Mouse (Mus musculus): ENCODE results near the gene Rhcg. TPM values are rescaled to one million over a fixed set of nuclear protein-coding genes. Genes with fewer than 3 reads are reported as not detected.

Gene Rhcg
- polyA plus RNA-seq, 1 experiment from 2014 or later = 1.4 TPM

DNA sequence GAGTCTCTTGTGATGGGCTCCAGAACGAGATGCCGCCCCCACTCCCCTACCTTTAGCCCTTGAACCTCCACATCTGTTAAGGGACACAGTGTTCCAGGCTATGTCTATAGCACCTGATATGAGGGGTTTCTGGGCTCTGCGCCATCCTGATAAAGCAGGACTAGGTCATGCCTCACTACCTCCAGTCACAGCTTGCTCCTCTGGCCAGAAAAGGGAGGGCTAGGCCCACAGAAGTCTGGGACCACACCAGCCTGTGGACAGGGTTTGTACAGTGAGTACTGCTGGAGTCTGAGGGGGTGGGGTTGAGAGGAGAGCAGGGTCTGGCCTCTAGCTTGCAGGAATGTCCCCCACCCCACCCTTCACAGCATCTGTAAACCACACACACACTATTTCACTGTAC lies 29.8 kb upstream of the Rhcg start:
- Histone ChIP-seq H3K36me3 (ENCODE audit: control insufficient read depth, insufficient read depth, low read length) (no peaks in the 10 kb centered on the region), H3K4me1 (replicated peaks; ENCODE audit: control insufficient read depth, insufficient read depth, low read length) (no peaks in the 10 kb centered on the region), H3K27me3 (ENCODE audit: control insufficient read depth, insufficient read depth, low read length) (no peaks in the 10 kb centered on the region), H3K9me3 (ENCODE audit: control insufficient read depth, low read length) (no peaks in the 10 kb centered on the region), H3K4me2 (replicated peaks; ENCODE audit: low read depth, low read length) (no peak overlapping the region), H3K27ac (ENCODE audit: low read depth, low read length) (no peak overlapping the region), H3K9ac (ENCODE audit: low read depth, low read length) (no peak overlapping the region), H3K4me3 (ENCODE audit: low read depth, low read length) (no peak overlapping the region)
- DNase-seq (ENCODE audit: low spot score) = no peak
- ATAC-seq (ENCODE audit: low FRiP score) = no peak
- 82% methylated on average over 3 of the region's 3 CpGs for WGBS

- H3K9ac ChIP-seq (ENCODE audit: low read depth, low read length) = no peak overlapping the region
- no peak overlapping the region for H3K27ac ChIP-seq (ENCODE audit: low read depth, low read length)
- H3K9me3 ChIP-seq (ENCODE audit: control insufficient read depth, low read length) = no peaks in the 10 kb centered on the region
- no peaks in the 10 kb centered on the region for H3K36me3 ChIP-seq (ENCODE audit: control insufficient read depth, insufficient read depth, low read length)
- H3K4me3 ChIP-seq (ENCODE audit: low read depth, low read length) = no peak overlapping the region
- DNase-seq (ENCODE audit: low spot score) (no peak), ATAC-seq (ENCODE audit: low FRiP score) (no peak)
- 23% methylated on average over 13 of the region's 13 CpGs for WGBS
- H3K4me2 ChIP-seq (replicated peaks; ENCODE audit: low read depth, low read length) = no peak overlapping the region
- no peaks in the 10 kb centered on the region for H3K27me3 ChIP-seq (ENCODE audit: control insufficient read depth, insufficient read depth, low read length)
- H3K4me1 ChIP-seq (replicated peaks; ENCODE audit: control insufficient read depth, insufficient read depth, low read length) = no peaks in the 10 kb centered on the region
Measured at GRCm38 (mm10) chr7:79631773-79632348, 14.4 kb upstream of the Rhcg start.

DNA sequence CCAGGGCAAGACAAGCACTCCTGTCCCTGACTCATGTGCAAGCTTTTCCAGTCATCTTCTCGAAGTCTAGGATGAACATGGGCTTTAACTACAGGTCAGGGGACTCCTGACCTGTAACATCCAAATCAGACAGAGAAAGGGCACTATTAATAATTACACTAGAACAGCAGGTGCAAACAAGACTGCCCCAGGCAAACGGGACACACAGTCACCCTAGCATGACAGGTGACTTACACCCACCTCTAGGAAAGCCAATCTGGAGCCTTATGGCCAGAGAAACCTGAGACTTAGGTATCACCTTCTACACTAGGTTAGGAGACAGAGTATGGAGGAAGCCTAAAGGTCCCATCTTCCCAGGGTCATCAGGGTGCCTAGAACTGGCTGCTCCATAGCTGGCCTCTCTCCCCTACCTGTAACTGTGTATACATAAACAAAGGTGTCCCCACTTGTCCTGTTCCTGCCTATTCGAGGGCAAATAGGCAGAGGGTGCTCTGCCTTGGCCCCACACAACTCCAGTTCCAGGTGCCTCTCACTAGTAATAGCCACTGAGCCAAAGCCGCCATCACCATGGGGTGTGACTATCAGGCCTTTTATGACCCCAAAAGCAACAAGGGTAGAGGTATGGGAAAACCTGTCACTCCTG lies 10.9 kb upstream of the Rhcg start:
- DNase-seq (ENCODE audit: low spot score) (no peak), ATAC-seq (ENCODE audit: low FRiP score) (no peak)
- WGBS = 67% methylated on average over 4 of the region's 4 CpGs
- Histone ChIP-seq H3K27ac (ENCODE audit: low read depth, low read length) (no peak overlapping the region), H3K27me3 (ENCODE audit: control insufficient read depth, insufficient read depth, low read length) (no peaks in the 10 kb centered on the region), H3K4me1 (replicated peaks; ENCODE audit: control insufficient read depth, insufficient read depth, low read length) (no peaks in the 10 kb centered on the region), H3K4me2 (replicated peaks; ENCODE audit: low read depth, low read length) (no peak overlapping the region), H3K9ac (ENCODE audit: low read depth, low read length) (no peak overlapping the region), H3K36me3 (ENCODE audit: control insufficient read depth, insufficient read depth, low read length) (no peaks in the 10 kb centered on the region), H3K4me3 (ENCODE audit: low read depth, low read length) (no peak overlapping the region), H3K9me3 (ENCODE audit: control insufficient read depth, low read length) (no peaks in the 10 kb centered on the region)

- Histone ChIP-seq H3K4me2 (replicated peaks; ENCODE audit: low read depth, low read length) (no peak overlapping the region), H3K27ac (ENCODE audit: low read depth, low read length) (no peak overlapping the region), H3K9ac (ENCODE audit: low read depth, low read length) (no peak overlapping the region), H3K36me3 (ENCODE audit: control insufficient read depth, insufficient read depth, low read length) (no peaks in the 10 kb centered on the region), H3K4me3 (ENCODE audit: low read depth, low read length) (no peak overlapping the region), H3K4me1 (replicated peaks; ENCODE audit: control insufficient read depth, insufficient read depth, low read length) (no peaks in the 10 kb centered on the region), H3K9me3 (ENCODE audit: control insufficient read depth, low read length) (no peaks in the 10 kb centered on the region), H3K27me3 (ENCODE audit: control insufficient read depth, insufficient read depth, low read length) (no peaks in the 10 kb centered on the region)
- no peak for ATAC-seq (ENCODE audit: low FRiP score)
- WGBS = 85% methylated on average over 5 of the region's 5 CpGs
- DNase-seq (ENCODE audit: low spot score) = no peak
Measured at GRCm38 (mm10) chr7:79626170-79626569, 8.7 kb upstream of the Rhcg start.

GRCm38 (mm10) chr7:79623086-79623485 lies 5.6 kb upstream of the Rhcg start:
- no peak for ATAC-seq (ENCODE audit: low FRiP score)
- DNase-seq (ENCODE audit: low spot score) = no peak
- Histone ChIP-seq H3K36me3 (ENCODE audit: control insufficient read depth, insufficient read depth, low read length) (no peaks in the 10 kb centered on the region), H3K4me1 (replicated peaks; ENCODE audit: control insufficient read depth, insufficient read depth, low read length) (no peaks in the 10 kb centered on the region), H3K4me3 (ENCODE audit: low read depth, low read length) (no peak overlapping the region), H3K9me3 (ENCODE audit: control insufficient read depth, low read length) (no peaks in the 10 kb centered on the region), H3K4me2 (replicated peaks; ENCODE audit: low read depth, low read length) (no peak overlapping the region), H3K27ac (ENCODE audit: low read depth, low read length) (no peak overlapping the region), H3K9ac (ENCODE audit: low read depth, low read length) (no peak overlapping the region), H3K27me3 (ENCODE audit: control insufficient read depth, insufficient read depth, low read length) (no peaks in the 10 kb centered on the region)
- WGBS = 75% methylated on average over 8 of the region's 8 CpGs

DNA sequence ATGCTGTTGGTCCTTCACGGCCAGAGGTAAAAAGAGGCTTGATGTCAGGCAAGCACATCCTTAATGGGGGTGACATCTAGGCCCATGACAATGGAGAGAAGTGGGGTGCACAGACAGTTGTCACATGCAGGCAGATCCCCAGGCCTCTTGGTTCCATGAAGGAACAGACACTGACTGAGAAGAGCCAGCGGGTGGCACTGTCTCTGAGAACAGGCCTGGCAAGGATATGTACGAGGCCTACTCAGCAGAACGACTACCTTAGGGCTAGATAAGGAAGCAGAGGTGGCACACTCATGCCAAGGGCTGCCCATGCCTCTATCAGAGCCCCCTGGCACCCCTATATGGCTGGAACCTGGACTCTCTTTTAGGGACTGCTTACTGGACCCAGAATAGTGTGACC lies 2.0 kb upstream of the Rhcg start:
- Histone ChIP-seq H3K27me3 (ENCODE audit: control insufficient read depth, insufficient read depth, low read length) (peaks cover 18% of the 10 kb centered on the region), H3K36me3 (ENCODE audit: control insufficient read depth, insufficient read depth, low read length) (no peaks in the 10 kb centered on the region), H3K4me1 (replicated peaks; ENCODE audit: control insufficient read depth, insufficient read depth, low read length) (no peaks in the 10 kb centered on the region), H3K4me2 (replicated peaks; ENCODE audit: low read depth, low read length) (no peak overlapping the region), H3K9me3 (ENCODE audit: control insufficient read depth, low read length) (no peaks in the 10 kb centered on the region), H3K27ac (ENCODE audit: low read depth, low read length) (no peak overlapping the region), H3K9ac (ENCODE audit: low read depth, low read length) (no peak overlapping the region), H3K4me3 (ENCODE audit: low read depth, low read length) (no peak overlapping the region)
- WGBS = 79% methylated on average over 4 of the region's 4 CpGs
- DNase-seq (ENCODE audit: low spot score) (no peak), ATAC-seq (ENCODE audit: low FRiP score) (no peak)

DNA sequence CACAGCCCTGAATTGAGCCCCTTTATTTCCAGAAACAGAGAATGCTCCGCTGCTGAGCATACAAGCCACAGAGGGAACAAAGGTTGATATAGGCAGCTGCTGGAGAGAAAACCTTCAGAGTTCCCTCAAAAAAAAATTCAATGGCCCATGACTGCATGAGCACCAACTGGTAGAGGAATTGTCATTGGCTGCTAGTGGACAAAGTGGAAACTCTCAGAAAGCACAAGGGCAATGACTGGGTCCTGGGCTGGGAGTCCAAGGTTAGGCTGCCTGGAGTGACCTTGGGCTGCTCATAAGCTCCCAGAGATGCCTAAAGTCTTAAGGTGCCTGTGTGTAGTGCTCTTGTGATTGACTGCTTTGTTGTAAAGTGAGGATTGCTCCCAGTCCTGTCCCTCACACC lies 1.5 kb downstream of the Rhcg start:
- no peak overlapping the region for H3K9ac ChIP-seq (ENCODE audit: low read depth, low read length)
- H3K27me3 ChIP-seq (ENCODE audit: control insufficient read depth, insufficient read depth, low read length) = peaks cover 21% of the 10 kb centered on the region
- H3K4me3 ChIP-seq (ENCODE audit: low read depth, low read length) = no peak overlapping the region
- H3K36me3 ChIP-seq (ENCODE audit: control insufficient read depth, insufficient read depth, low read length) = no peaks in the 10 kb centered on the region
- H3K9me3 ChIP-seq (ENCODE audit: control insufficient read depth, low read length) = no peaks in the 10 kb centered on the region
- H3K4me2 ChIP-seq (replicated peaks; ENCODE audit: low read depth, low read length) = no peak overlapping the region
- no peaks in the 10 kb centered on the region for H3K4me1 ChIP-seq (replicated peaks; ENCODE audit: control insufficient read depth, insufficient read depth, low read length)
- ATAC-seq (ENCODE audit: low FRiP score) (no peak), DNase-seq (ENCODE audit: low spot score) (no peak)
- 72% methylated on average over 1 of the region's 1 CpGs for WGBS
- no peak overlapping the region for H3K27ac ChIP-seq (ENCODE audit: low read depth, low read length)

DNA sequence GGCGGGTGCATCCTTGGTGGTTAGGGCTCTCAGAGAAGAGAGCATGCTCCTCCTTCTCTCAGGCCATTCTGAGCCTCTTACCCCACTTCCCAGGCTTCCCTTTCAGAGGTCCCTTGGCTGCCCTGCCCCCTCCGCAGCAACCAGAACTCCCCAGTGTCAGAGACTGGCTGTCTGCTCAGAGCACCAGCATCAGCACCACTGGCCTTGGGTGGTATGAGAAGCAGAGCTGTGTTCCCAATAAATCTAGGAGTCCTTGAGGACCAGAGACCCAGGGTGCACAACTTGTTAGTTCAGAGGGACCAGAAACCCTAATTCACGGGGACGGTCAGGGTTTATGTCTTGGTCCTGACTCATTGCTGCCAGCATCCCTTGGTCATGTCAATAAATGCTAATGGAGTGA lies 2.4 kb downstream of the Rhcg start:
- H3K9me3 ChIP-seq (ENCODE audit: control insufficient read depth, low read length) = no peaks in the 10 kb centered on the region

GRCm38 (mm10) chr7:79613314-79613713 lies 4.1 kb downstream of the Rhcg start:
- ATAC-seq (ENCODE audit: low FRiP score) (no peak), DNase-seq (ENCODE audit: low spot score) (no peak)
- no peaks in the 10 kb centered on the region for H3K36me3 ChIP-seq (ENCODE audit: control insufficient read depth, insufficient read depth, low read length)
- H3K9ac ChIP-seq (ENCODE audit: low read depth, low read length) = no peak overlapping the region
- H3K4me1 ChIP-seq (replicated peaks; ENCODE audit: control insufficient read depth, insufficient read depth, low read length) = no peaks in the 10 kb centered on the region
- H3K4me3 ChIP-seq (ENCODE audit: low read depth, low read length) = no peak overlapping the region
- peaks cover 21% of the 10 kb centered on the region for H3K27me3 ChIP-seq (ENCODE audit: control insufficient read depth, insufficient read depth, low read length)
- H3K27ac ChIP-seq (ENCODE audit: low read depth, low read length) = no peak overlapping the region
- 67% methylated on average over 11 of the region's 11 CpGs for WGBS
- H3K4me2 ChIP-seq (replicated peaks; ENCODE audit: low read depth, low read length) = no peak overlapping the region
- no peaks in the 10 kb centered on the region for H3K9me3 ChIP-seq (ENCODE audit: control insufficient read depth, low read length)

More for the DNA sequence above, 2.4 kb downstream of the Rhcg start:
- Histone ChIP-seq H3K27ac (ENCODE audit: low read depth, low read length) (no peak overlapping the region), H3K9ac (ENCODE audit: low read depth, low read length) (no peak overlapping the region), H3K4me2 (replicated peaks; ENCODE audit: low read depth, low read length) (no peak overlapping the region), H3K27me3 (ENCODE audit: control insufficient read depth, insufficient read depth, low read length) (peaks cover 21% of the 10 kb centered on the region), H3K36me3 (ENCODE audit: control insufficient read depth, insufficient read depth, low read length) (no peaks in the 10 kb centered on the region), H3K4me3 (ENCODE audit: low read depth, low read length) (no peak overlapping the region), H3K4me1 (replicated peaks; ENCODE audit: control insufficient read depth, insufficient read depth, low read length) (no peaks in the 10 kb centered on the region)
- DNase-seq (ENCODE audit: low spot score) (no peak), ATAC-seq (ENCODE audit: low FRiP score) (no peak)
- 80% methylated on average over 4 of the region's 4 CpGs for WGBS
